Mouse (Mus musculus): Measurements from ENCODE around the gene Fbxo34.

GRCm38 (mm10) chr14:47419034-47419625, 31.1 kb upstream of the Fbxo34 start:
- no peak for TF ChIP-seq CTCF (IDR thresholded peaks at IDR 0.05; ENCODE audit: insufficient read depth, low read length)
- no peak for TF ChIP-seq POLR2A (IDR thresholded peaks at IDR 0.05; ENCODE audit: borderline replicate concordance, extremely low read depth, low read depth, low read length)

Data from lung, adult 2 months (tissue).